In genomic region chr2:165329703-165330102, GRCm38 (mm10) we compare ENCODE assay signal across 23 mouse cellular contexts. TPM values are rescaled to one million over a fixed set of nuclear protein-coding genes. Genes with fewer than 3 reads are reported as not detected.
DNase-seq lines count a peak whose midpoint lies in the region; ATAC-seq and TF ChIP-seq lines count a peak whose summit lies in the region.
"Had no signal": no experiment of that assay in that cellular context is flagged by ENCODE, and none has a peak within 500 bp of the region (broad histone marks: within the 10 kb centered on the region; RNA-seq: fewer than 3 reads in every experiment).

No protein-coding gene starts in this region.

- no peaks in the 10 kb centered on the region for H3K9me3 ChIP-seq in intestine, embryonic 15.5 days
- H3K9me3 ChIP-seq in intestine, postnatal 0 days (ENCODE audit: control insufficient read depth) = no peaks in the 10 kb centered on the region
- no peaks in the 10 kb centered on the region for H3K9me3 ChIP-seq in forebrain, embryonic 16.5 days (ENCODE audit: control insufficient read depth, low read length)
- H3K9me3 ChIP-seq: embryonic facial prominence, embryonic 13.5 days; forebrain, embryonic 12.5 days; hindbrain, embryonic 12.5 days had no signal

- DNase-seq in B cell, adult 2 months = no peak
- no peak for DNase-seq in lung, postnatal 14 days
- DNase-seq in left cerebral cortex, postnatal 14 days (ENCODE audit: low spot score in 2 of 2) = no peak
- DNase-seq: adrenal gland, postnatal 25 days; cerebellum, adult 11 months; cerebellum, adult 9-10 months; cerebellum, postnatal 25 days; forebrain, postnatal 0 days; gastrocnemius, adult 2 months; gastrocnemius, postnatal 25 days; heart, postnatal 10 days; heart, postnatal 4 days had no signal

- 22% methylated on average over 3 of the region's 3 CpGs for WGBS in intestine, embryonic 15.5 days
- 15% methylated on average over 3 of the region's 3 CpGs for WGBS in intestine, postnatal 0 days
- WGBS in forebrain, embryonic 16.5 days = 70% methylated on average over 3 of the region's 3 CpGs

- H3K27ac ChIP-seq in intestine, embryonic 15.5 days = 0 out of 2 replicates have a peak overlapping the region, but pooled peaks have one; percentile 7
- H3K27ac ChIP-seq in intestine, postnatal 0 days (ENCODE audit: low read depth, low read length) = no peak overlapping the region; the same call in 1 of the 2 replicates
- H3K27ac ChIP-seq in forebrain, embryonic 16.5 days (ENCODE audit: low read length) = no peak overlapping the region
- H3K27ac ChIP-seq: embryonic facial prominence, embryonic 13.5 days; forebrain, embryonic 12.5 days; gastrocnemius, adult 2 months; hindbrain, embryonic 12.5 days had no signal

- H3K4me3 ChIP-seq in intestine, embryonic 15.5 days (replicated peaks) = no peak overlapping the region
- no peak overlapping the region for H3K4me3 ChIP-seq in intestine, postnatal 0 days (ENCODE audit: low read depth, low read length)
- H3K4me3 ChIP-seq in forebrain, embryonic 16.5 days (replicated peaks; ENCODE audit: low read length) = no peak overlapping the region
- H3K4me3 ChIP-seq: embryonic facial prominence, embryonic 13.5 days; forebrain, embryonic 12.5 days; gastrocnemius, adult 2 months; hindbrain, embryonic 12.5 days had no signal

- H3K4me2 ChIP-seq in intestine, embryonic 15.5 days (replicated peaks) = no peak overlapping the region
- H3K4me2 ChIP-seq in intestine, postnatal 0 days (replicated peaks; ENCODE audit: low read depth) = no peak overlapping the region
- H3K4me2 ChIP-seq in forebrain, embryonic 16.5 days (ENCODE audit: low read length) = no peak overlapping the region
- H3K4me2 ChIP-seq: embryonic facial prominence, embryonic 13.5 days; forebrain, embryonic 12.5 days; hindbrain, embryonic 12.5 days had no signal

- intact Hi-C loops in left cerebral cortex, postnatal 14 days (cut with DNase I) = loop anchor here (5.0 kb wide), 1 partner anchor 42 kb away; the partner anchor contains the start of gene Slc35c2

- H3K27me3 ChIP-seq in intestine, embryonic 15.5 days (replicated peaks) = no peaks in the 10 kb centered on the region
- H3K27me3 ChIP-seq in intestine, postnatal 0 days (replicated peaks; ENCODE audit: control insufficient read depth, insufficient read depth, low read length) = no peaks in the 10 kb centered on the region
- no peaks in the 10 kb centered on the region for H3K27me3 ChIP-seq in forebrain, embryonic 16.5 days (replicated peaks; ENCODE audit: control insufficient read depth, insufficient read depth, low read length)
- H3K27me3 ChIP-seq: hindbrain, embryonic 12.5 days had no signal

- H3K9ac ChIP-seq in intestine, embryonic 15.5 days = no peak overlapping the region
- H3K9ac ChIP-seq in intestine, postnatal 0 days (ENCODE audit: low read depth, low read length) = no peak overlapping the region
- H3K9ac ChIP-seq in forebrain, embryonic 16.5 days (replicated peaks; ENCODE audit: low read depth, low read length) = no peak overlapping the region
- H3K9ac ChIP-seq: forebrain, embryonic 12.5 days; forebrain, postnatal 0 days; hindbrain, embryonic 12.5 days had no signal

- no peak for TF ChIP-seq CTCF in intestine, postnatal 0 days (IDR thresholded peaks at IDR 0.05; ENCODE audit: low read depth)

- H3K4me1 ChIP-seq in intestine, embryonic 15.5 days (replicated peaks) = peaks cover 19% of the 10 kb centered on the region
- peaks cover 9% of the 10 kb centered on the region for H3K4me1 ChIP-seq in intestine, postnatal 0 days (replicated peaks; ENCODE audit: control insufficient read depth, insufficient read depth, low read length)
- peaks cover 23% of the 10 kb centered on the region for H3K4me1 ChIP-seq in forebrain, embryonic 16.5 days (replicated peaks; ENCODE audit: control insufficient read depth, insufficient read depth, low read length)

- no peaks in the 10 kb centered on the region for H3K36me3 ChIP-seq in intestine, embryonic 15.5 days
- no peaks in the 10 kb centered on the region for H3K36me3 ChIP-seq in intestine, postnatal 0 days (ENCODE audit: control insufficient read depth, insufficient read depth)
- H3K36me3 ChIP-seq in forebrain, embryonic 16.5 days (ENCODE audit: control insufficient read depth, insufficient read depth) = no peaks in the 10 kb centered on the region
- H3K36me3 ChIP-seq: embryonic facial prominence, embryonic 13.5 days; forebrain, embryonic 12.5 days; hindbrain, embryonic 12.5 days had no signal

- no peak for ATAC-seq in intestine, embryonic 15.5 days
- no peak for ATAC-seq in intestine, postnatal 0 days
- peak; percentile 37 for ATAC-seq in granulocyte monocyte progenitor cell, adult 5-6 weeks (replicated peaks; ENCODE audit: poor library complexity, severe bottlenecking)
- ATAC-seq in megakaryocyte progenitor cell, adult 5-6 weeks (replicated peaks; ENCODE audit: poor library complexity) = peak; percentile 36
- ATAC-seq in forebrain, embryonic 16.5 days = no peak
- ATAC-seq: forebrain, postnatal 0 days; hindbrain, embryonic 16.5 days; inflammation-experienced regulatory T-cells, adult 6 months had no signal

RNA-seq across cellular contexts. Expression of gene Elmo2, which starts 3.4 kb away (rescaled TPM):
- 58.1 and 63.0 TPM in 2 replicates for polyA plus RNA-seq in intestine, embryonic 15.5 days (2015; fragmentation: Nextera tagmentation; extraction: Ambion mirVana)
- 62.2 and 63.6 TPM in 2 replicates for polyA plus RNA-seq in intestine, postnatal 0 days (2015; fragmentation: Nextera tagmentation; extraction: Ambion mirVana)
- total RNA-seq in granulocyte monocyte progenitor cell, adult 5-6 weeks (2014; fragmentation: Nextera tagmentation) = 53.2 and 57.9 TPM in 2 replicates
- total RNA-seq in granulocyte monocyte progenitor cell, adult 5-6 weeks (2017) = 28.5 and 38.8 TPM in 2 replicates
- 45.9 and 49.3 TPM in 2 replicates for total RNA-seq in megakaryocyte progenitor cell, adult 5-6 weeks (2015)
- 30.6 and 32.2 TPM in 2 replicates for total RNA-seq in megakaryocyte progenitor cell, adult 5-6 weeks (2017)
- polyA plus RNA-seq in forebrain, embryonic 16.5 days (2015; fragmentation: Nextera tagmentation; extraction: Ambion mirVana) = 107 and 115 TPM in 2 replicates
- total RNA-seq in left cerebral cortex, postnatal 14 days (2021) = 100 to 1,000 TPM; 137 to 156 TPM

RNA-seq across cellular contexts. Expression of gene Zfp663, which starts 38.8 kb away (rescaled TPM):
- polyA plus RNA-seq in intestine, embryonic 15.5 days (2015; fragmentation: Nextera tagmentation; extraction: Ambion mirVana) = 0.75 and 1.1 TPM in 2 replicates
- 0.23 and 0.44 TPM in 2 replicates for polyA plus RNA-seq in intestine, postnatal 0 days (2015; fragmentation: Nextera tagmentation; extraction: Ambion mirVana)
- not detected in 2 replicates for total RNA-seq in granulocyte monocyte progenitor cell, adult 5-6 weeks (2014; fragmentation: Nextera tagmentation)
- total RNA-seq in granulocyte monocyte progenitor cell, adult 5-6 weeks (2017) = not detected in 2 replicates
- total RNA-seq in megakaryocyte progenitor cell, adult 5-6 weeks (2015) = not detected in 2 replicates
- not detected in 2 replicates for total RNA-seq in megakaryocyte progenitor cell, adult 5-6 weeks (2017)
- polyA plus RNA-seq in forebrain, embryonic 16.5 days (2015; fragmentation: Nextera tagmentation; extraction: Ambion mirVana) = 6.3 and 6.6 TPM in 2 replicates
- under 1 TPM in 1 of 2 experiments, not detected in 1; 0.51 TPM for total RNA-seq in left cerebral cortex, postnatal 14 days (2021)
- total RNA-seq: adrenal gland, postnatal 25 days; CH12.LX; gastrocnemius, adult 2 months; gastrocnemius, postnatal 25 days; heart, postnatal 10 days; heart, postnatal 4 days had no signal
- polyA plus RNA-seq: inflammation-experienced regulatory T-cells, adult 6 months had no signal

RNA-seq across cellular contexts. Expression of gene Slc35c2, which starts 42.0 kb away (rescaled TPM):
- 83.6 and 98.3 TPM in 2 replicates for polyA plus RNA-seq in intestine, embryonic 15.5 days (2015; fragmentation: Nextera tagmentation; extraction: Ambion mirVana)
- 199 and 209 TPM in 2 replicates for polyA plus RNA-seq in intestine, postnatal 0 days (2015; fragmentation: Nextera tagmentation; extraction: Ambion mirVana)
- total RNA-seq in granulocyte monocyte progenitor cell, adult 5-6 weeks (2014; fragmentation: Nextera tagmentation) = 90.6 and 93.9 TPM in 2 replicates
- total RNA-seq in granulocyte monocyte progenitor cell, adult 5-6 weeks (2017) = 79.6 and 89.9 TPM in 2 replicates
- 45.9 and 57.3 TPM in 2 replicates for total RNA-seq in megakaryocyte progenitor cell, adult 5-6 weeks (2015)
- total RNA-seq in megakaryocyte progenitor cell, adult 5-6 weeks (2017) = 64.5 and 76.7 TPM in 2 replicates
- 60.3 and 62.4 TPM in 2 replicates for polyA plus RNA-seq in forebrain, embryonic 16.5 days (2015; fragmentation: Nextera tagmentation; extraction: Ambion mirVana)
- 10 to 100 TPM; 52.1 to 55.1 TPM for total RNA-seq in left cerebral cortex, postnatal 14 days (2021)

RNA-seq across cellular contexts. Expression of gene Zfp334, which starts 58.4 kb away (rescaled TPM):
- 4.9 and 5.0 TPM in 2 replicates for polyA plus RNA-seq in intestine, embryonic 15.5 days (2015; fragmentation: Nextera tagmentation; extraction: Ambion mirVana)
- 0.82 and 0.90 TPM in 2 replicates for polyA plus RNA-seq in intestine, postnatal 0 days (2015; fragmentation: Nextera tagmentation; extraction: Ambion mirVana)
- not detected in 2 replicates for total RNA-seq in granulocyte monocyte progenitor cell, adult 5-6 weeks (2014; fragmentation: Nextera tagmentation)
- total RNA-seq in granulocyte monocyte progenitor cell, adult 5-6 weeks (2017) = not detected in 2 replicates
- not detected in 2 replicates for total RNA-seq in megakaryocyte progenitor cell, adult 5-6 weeks (2015)
- total RNA-seq in megakaryocyte progenitor cell, adult 5-6 weeks (2017) = not detected in 2 replicates
- polyA plus RNA-seq in forebrain, embryonic 16.5 days (2015; fragmentation: Nextera tagmentation; extraction: Ambion mirVana) = 12.3 and 13.4 TPM in 2 replicates
- 10 to 100 TPM; 12.1 to 12.4 TPM for total RNA-seq in left cerebral cortex, postnatal 14 days (2021)
- total RNA-seq: CH12.LX had no signal
- polyA plus RNA-seq: inflammation-experienced regulatory T-cells, adult 6 months had no signal

Comparison
In these comparisons a context has a peak if more than half of its experiments do, and no peak if none do; other contexts are left out.
1. ATAC-seq: peak in granulocyte monocyte progenitor cell, adult 5-6 weeks (single experiment) and megakaryocyte progenitor cell, adult 5-6 weeks (single experiment); none in intestine, embryonic 15.5 days (single experiment), intestine, postnatal 0 days (single experiment) and forebrain, embryonic 16.5 days (single experiment).